Mouse (Mus musculus) spleen, embryonic (tissue): ENCODE measurements at regions not wholly inside any gene's neighbourhood (a gene's known extent, or its start where the extent isn't known, plus 50 kb on each side); places are given as distances from the start of the nearest gene placed in this dataset.

Experiments
- CTCF ChIA-PET: fragments of 350-600 bp; sonication (Branson Sonifier 250); formaldehyde crosslinking; loops from one replicate; lab custom pipeline; 2022; lab: Charles Lee

DNA sequence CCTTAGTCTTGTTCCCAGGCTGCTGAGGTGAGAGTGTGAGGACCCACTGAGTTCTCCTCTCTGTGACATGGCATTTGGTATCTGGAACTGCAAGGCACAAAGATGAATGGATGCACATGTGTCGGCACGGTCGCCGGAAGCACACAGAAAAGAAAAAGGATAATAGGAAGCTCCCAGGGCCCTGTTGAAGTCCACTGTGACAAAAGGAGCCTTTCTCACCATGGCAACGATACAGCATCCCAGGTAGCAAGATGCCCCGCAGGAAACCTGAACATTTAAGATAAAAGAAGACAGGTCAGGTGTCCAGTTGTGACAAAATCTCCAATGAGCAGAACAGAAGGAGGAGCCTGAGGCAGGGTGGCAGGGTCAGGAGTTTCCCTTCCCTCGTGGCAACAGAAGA lies 87.5 kb downstream of the Hs3st3b1 start:
- CTCF ChIA-PET: no interaction called here
